Mouse (Mus musculus) stomach, postnatal 0 days (tissue): Measurements from ENCODE around the gene St5. TPM values are rescaled to one million over a fixed set of nuclear protein-coding genes. Genes with fewer than 3 reads are reported as not detected.

Source experiments
- ATAC-seq: fragments of 200-750 bp; cut with Nextera tagmentation; 2 replicates; pipeline ENCODE4 v1.8.0; 2017; ENCODE audit not compliant: low FRiP score, low TSS enrichment
- DNase-seq: peaks from one replicate; pipeline ENCODE4 v3.0.0-alpha.2; 2016; ENCODE audit warnings: low spot score
- H3K27ac ChIP-seq: fragments of 300-500 bp; sonication (generic); replicated peaks from 2 replicates; pipeline ENCODE4 v1.5.1; 2014; ENCODE audit warnings: mild to moderate bottlenecking, control low read depth
- H3K27me3 ChIP-seq: fragments of 300-500 bp; sonication (generic); 2 replicates; pipeline ENCODE4 v1.6.1; 2014; ENCODE audit warnings: low read length; ENCODE audit not compliant: control insufficient read depth, insufficient read depth
- H3K36me3 ChIP-seq: fragments of 300-500 bp; sonication (generic); 2 replicates; pipeline ENCODE4 v1.6.1; 2014; ENCODE audit warnings: low read length, mixed read lengths; ENCODE audit not compliant: control insufficient read depth, insufficient read depth
- H3K4me1 ChIP-seq: fragments of 300-500 bp; sonication (generic); replicated peaks from 2 replicates; pipeline ENCODE4 v1.6.1; 2014; ENCODE audit warnings: antibody characterized with exemption; ENCODE audit not compliant: control insufficient read depth, insufficient read depth
- H3K4me2 ChIP-seq: fragments of 300-500 bp; sonication (generic); replicated peaks from 2 replicates; pipeline ENCODE4 v1.6.1; 2014; ENCODE audit warnings: low read depth, mild to moderate bottlenecking, control low read depth, moderate library complexity
- H3K4me3 ChIP-seq: fragments of 300-500 bp; sonication (generic); 2 replicates; pipeline ENCODE4 v1.5.1; 2014; ENCODE audit warnings: low read depth, low read length, control low read depth
- H3K9ac ChIP-seq: fragments of 300-500 bp; sonication (generic); 2 replicates; pipeline ENCODE4 v1.6.1; 2014; ENCODE audit warnings: mild to moderate bottlenecking, low read length, control low read depth, mixed read lengths
- H3K9me3 ChIP-seq: fragments of 300-500 bp; sonication (generic); 2 replicates; pipeline ENCODE4 v1.6.1; 2016; ENCODE audit warnings: low read length; ENCODE audit not compliant: control insufficient read depth
- CTCF ChIP-seq: IDR thresholded peaks from 2 replicates; pipeline ENCODE4 v1.5.1; 2016; ENCODE audit warnings: antibody characterized with exemption, low read depth, mild to moderate bottlenecking, moderate library complexity
- EP300 ChIP-seq: optimal IDR thresholded peaks from 2 replicates; pipeline ENCODE3; 2016; ENCODE audit warnings: antibody characterized with exemption
- WGBS: fragments of 180-500 bp; shearing (Covaris S2); extraction: QIAGEN DNeasy Blood & Tissue Kit; methylation state at CpG from one replicate; pipeline ENCODE4 v1.1.7; 2014; 5-methylcytosine and 5-hydroxymethylcytosine counted together
- polyA plus RNA-seq: library from polyadenylated mRNA; unstranded; fragments of >200 nt; fragmentation: Nextera tagmentation; extraction: Ambion mirVana; gene quantifications from 2 replicates; pipeline ENCODE4 v1.2.1, GENCODE M21; 2015

The St5 gene
- polyA plus RNA-seq, 1 experiment from 2014 or later: 35.6 TPM

DNA sequence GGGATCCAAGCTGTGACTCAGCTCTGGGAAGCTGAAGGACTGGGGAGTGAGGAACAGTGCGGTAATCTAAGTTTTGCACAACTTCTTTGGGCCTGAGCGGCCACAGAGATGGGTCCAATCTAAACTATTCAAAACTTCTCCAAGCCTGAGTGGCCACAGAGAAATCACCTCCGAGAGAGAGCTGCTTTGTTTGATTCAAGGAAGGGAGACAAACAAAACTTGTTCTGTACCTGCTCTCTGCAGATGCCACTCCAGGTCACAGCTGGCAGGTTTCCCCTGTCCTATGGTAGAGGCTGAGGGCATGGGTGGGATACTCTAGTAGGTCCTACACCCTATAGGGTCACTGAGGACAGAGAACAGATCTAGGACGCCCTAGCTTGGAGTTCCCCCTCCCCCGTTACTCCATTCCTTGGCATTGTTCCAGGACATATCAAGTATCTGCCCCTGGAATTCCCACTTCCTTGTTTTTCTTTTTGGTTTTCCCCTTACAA is 89.8 kb downstream of the St5 start:
- Histone ChIP-seq H3K4me1 (0 out of 2 replicates have a peak, but pooled peaks cover 2% of the 10 kb centered on the region), H3K27me3 (no peaks in the 10 kb centered on the region), H3K9ac (peak overlapping the region; percentile 41; the same call in 1 of the 2 replicates), H3K9me3 (no peaks in the 10 kb centered on the region), H3K4me2 (peak overlapping the region; percentile 65), H3K36me3 (no peaks in the 10 kb centered on the region), H3K4me3 (no peak overlapping the region), H3K27ac (peak overlapping the region; percentile 85)
- ATAC-seq (peak; percentile 41; the same call in 1 of the 2 replicates), DNase-seq (peak; percentile 47)
- no peak for TF ChIP-seq CTCF
- 21% methylated on average over 5 of the region's 5 CpGs for WGBS

DNA sequence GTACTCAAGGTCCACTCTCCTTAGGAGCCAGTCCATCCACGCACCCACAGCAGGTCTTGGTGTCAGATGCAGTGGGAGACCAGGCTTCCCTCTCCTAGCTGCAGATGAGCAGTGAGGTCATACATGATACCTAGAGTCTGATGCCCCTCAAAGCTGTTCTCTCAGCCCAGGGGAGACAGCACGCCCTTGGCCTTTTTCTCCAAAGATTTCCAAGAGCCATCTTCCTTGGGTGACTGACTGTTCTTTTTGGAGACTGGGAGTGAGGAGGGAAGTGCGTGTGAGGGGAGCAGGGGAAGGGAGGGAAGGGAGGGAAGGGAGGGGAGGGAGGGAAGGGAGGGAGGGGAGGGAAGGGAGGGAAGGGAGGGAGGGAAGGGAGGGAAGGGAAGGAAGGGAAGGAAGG is 90.4 kb downstream of the St5 start:
- peak overlapping the region; percentile 45 for H3K27ac ChIP-seq
- H3K4me2 ChIP-seq: no peak overlapping the region
- no peaks in the 10 kb centered on the region for H3K27me3 ChIP-seq
- H3K9ac ChIP-seq: no peak overlapping the region
- TF ChIP-seq EP300 (no peak), CTCF (no peak)
- DNase-seq: no peak
- ATAC-seq: no peak
- 86% methylated on average over 2 of the region's 3 CpGs for WGBS
- no peaks in the 10 kb centered on the region for H3K9me3 ChIP-seq
- no peak overlapping the region for H3K4me3 ChIP-seq
- peaks cover 2% of the 10 kb centered on the region; the same call in 1 of the 2 replicates for H3K4me1 ChIP-seq
- H3K36me3 ChIP-seq: no peaks in the 10 kb centered on the region

DNA sequence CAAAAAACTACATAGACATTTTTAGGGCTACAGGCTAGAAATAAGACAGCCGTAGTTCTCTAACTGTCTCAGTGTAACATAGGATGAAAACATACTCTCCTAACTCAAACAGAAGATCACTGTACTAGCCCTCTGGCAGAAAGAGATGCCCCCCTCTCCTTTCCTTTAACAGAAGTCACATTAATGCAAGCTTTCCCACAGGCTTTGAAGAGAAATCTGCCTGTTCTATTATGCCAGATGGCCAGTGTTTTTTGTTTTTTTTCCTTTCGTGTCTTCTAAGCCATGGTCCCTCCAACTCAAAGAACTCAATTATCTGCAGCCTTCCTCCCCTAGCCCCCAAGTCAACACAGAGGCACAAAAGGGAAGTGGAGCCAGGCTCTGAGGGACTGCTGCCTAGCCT is 90.9 kb downstream of the St5 start:
- ATAC-seq (no peak), DNase-seq (no peak)
- Histone ChIP-seq H3K27me3 (no peaks in the 10 kb centered on the region), H3K4me1 (no peaks in the 10 kb centered on the region; the same call in 1 of the 2 replicates), H3K4me2 (no peak overlapping the region), H3K27ac (peak overlapping the region; percentile 45), H3K9ac (no peak overlapping the region), H3K36me3 (no peaks in the 10 kb centered on the region), H3K9me3 (no peaks in the 10 kb centered on the region), H3K4me3 (no peak overlapping the region)
- WGBS: 69% methylated on average over 2 of the region's 2 CpGs
- TF ChIP-seq EP300 (no peak), CTCF (no peak)

DNA sequence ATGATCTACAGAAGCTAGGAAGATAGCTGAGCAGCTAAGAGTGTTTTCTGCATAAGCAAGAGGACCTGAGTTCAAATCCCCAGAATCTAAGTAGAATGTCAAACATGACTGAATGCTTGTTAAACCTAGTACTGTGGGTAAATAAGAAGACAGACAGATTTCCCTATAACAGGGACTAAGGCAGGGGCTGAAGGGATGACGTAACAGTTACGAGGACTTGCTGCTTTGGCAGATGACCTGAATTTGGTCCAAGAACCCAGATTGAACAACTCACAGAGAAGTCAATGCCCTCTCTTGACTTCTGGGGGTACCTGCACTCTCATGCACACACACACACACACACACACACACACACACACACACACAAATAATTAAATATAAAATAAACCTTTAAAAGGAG is 93.1 kb downstream of the St5 start:
- no peaks in the 10 kb centered on the region for H3K9me3 ChIP-seq
- no peaks in the 10 kb centered on the region for H3K36me3 ChIP-seq
- H3K9ac ChIP-seq: no peak overlapping the region
- peaks cover 3% of the 10 kb centered on the region; the same call in 1 of the 2 replicates for H3K4me1 ChIP-seq
- peak overlapping the region; percentile 41; the same call in 1 of the 2 replicates for H3K27ac ChIP-seq
- DNase-seq: no peak
- no peak for ATAC-seq
- H3K4me2 ChIP-seq: no peak overlapping the region
- H3K27me3 ChIP-seq: no peaks in the 10 kb centered on the region
- 57% methylated on average over 2 of the region's 2 CpGs for WGBS
- TF ChIP-seq EP300 (no peak), CTCF (no peak)
- H3K4me3 ChIP-seq: no peak overlapping the region

DNA sequence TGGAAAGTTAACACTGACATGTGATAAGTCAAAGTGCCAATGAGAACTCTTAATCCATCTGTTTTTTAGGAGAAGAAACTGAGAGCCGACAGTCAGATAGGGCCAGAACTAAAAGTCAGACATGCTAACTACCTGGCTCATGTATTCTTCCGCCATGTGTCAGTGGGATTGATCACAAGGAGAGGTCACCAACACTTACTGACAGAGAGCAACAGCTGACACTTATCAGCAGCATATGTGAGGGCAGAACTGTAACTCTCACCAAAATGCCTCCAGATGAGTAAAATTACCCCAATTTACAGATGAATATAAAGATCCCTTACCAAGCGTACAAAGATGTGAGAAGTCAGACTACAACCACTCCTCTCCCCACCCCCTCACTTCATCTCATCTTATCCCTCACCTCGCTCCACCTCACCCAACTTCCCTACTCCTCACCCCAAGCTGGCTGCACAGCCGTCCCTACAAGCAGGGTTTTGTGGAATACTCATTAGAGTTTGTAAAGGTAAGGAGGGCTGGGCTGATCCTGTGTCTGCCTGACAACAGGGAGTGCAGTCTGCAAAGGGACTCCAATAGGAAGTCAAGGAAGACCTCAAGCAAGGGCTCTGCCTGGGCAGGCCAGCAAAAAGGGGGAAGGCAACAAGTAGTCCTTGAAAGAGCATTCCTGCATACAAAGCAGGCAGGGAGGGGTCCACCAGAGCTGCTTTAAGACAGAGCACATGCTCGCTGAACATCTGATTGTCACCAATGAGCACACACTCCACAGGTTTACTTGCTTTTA is 93.7 kb downstream of the St5 start:
- ATAC-seq (no peak), DNase-seq (no peak)
- WGBS: 69% methylated on average over 6 of the region's 6 CpGs
- no peak for TF ChIP-seq EP300
- no peak for TF ChIP-seq CTCF
- Histone ChIP-seq H3K4me2 (no peak overlapping the region), H3K4me3 (no peak overlapping the region), H3K36me3 (no peaks in the 10 kb centered on the region), H3K4me1 (peaks cover 3% of the 10 kb centered on the region; the same call in 1 of the 2 replicates), H3K27ac (peak overlapping the region; percentile 41; the same call in 1 of the 2 replicates), H3K9ac (no peak overlapping the region), H3K9me3 (no peaks in the 10 kb centered on the region), H3K27me3 (no peaks in the 10 kb centered on the region)

DNA sequence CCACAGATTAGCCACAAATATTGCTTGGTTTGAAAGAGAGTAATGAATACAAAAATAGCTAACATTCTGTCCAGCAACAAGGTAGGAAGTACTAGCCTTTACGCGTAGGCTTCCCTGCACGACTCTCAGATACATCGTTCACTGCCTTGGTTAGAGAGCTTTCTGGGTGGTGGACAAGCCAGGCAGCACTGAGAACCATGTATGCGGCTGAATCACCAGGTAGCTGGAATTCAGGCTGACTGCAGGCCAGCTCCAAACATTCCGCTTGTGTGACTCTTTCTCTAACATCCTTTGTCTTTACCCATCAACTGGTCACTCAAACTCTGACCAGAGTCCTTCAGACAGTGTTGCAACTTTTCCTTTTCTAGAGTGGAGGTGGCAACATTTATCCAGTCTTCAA is 94.6 kb downstream of the St5 start:
- DNase-seq (no peak), ATAC-seq (no peak)
- Histone ChIP-seq H3K27me3 (no peaks in the 10 kb centered on the region), H3K36me3 (no peaks in the 10 kb centered on the region), H3K9ac (no peak overlapping the region), H3K9me3 (no peaks in the 10 kb centered on the region), H3K4me1 (peaks cover 3% of the 10 kb centered on the region; the same call in 1 of the 2 replicates), H3K4me3 (no peak overlapping the region), H3K27ac (no peak overlapping the region), H3K4me2 (no peak overlapping the region)
- 81% methylated on average over 6 of the region's 6 CpGs for WGBS
- TF ChIP-seq EP300 (no peak), CTCF (no peak)
